Mouse (Mus musculus) retina, postnatal 1 day (tissue): ENCODE measurements at regions not wholly inside any gene's neighbourhood (a gene's known extent, or its start where the extent isn't known, plus 50 kb on each side); places are given as distances from the start of the nearest gene placed in this dataset.
A peak's percentile ranks its signal among the peaks of the same experiment; 100 is the strongest.

Source experiments
- DNase-seq: peaks from one replicate; pipeline ENCODE4 v3.0.0-alpha.2; 2012

DNA sequence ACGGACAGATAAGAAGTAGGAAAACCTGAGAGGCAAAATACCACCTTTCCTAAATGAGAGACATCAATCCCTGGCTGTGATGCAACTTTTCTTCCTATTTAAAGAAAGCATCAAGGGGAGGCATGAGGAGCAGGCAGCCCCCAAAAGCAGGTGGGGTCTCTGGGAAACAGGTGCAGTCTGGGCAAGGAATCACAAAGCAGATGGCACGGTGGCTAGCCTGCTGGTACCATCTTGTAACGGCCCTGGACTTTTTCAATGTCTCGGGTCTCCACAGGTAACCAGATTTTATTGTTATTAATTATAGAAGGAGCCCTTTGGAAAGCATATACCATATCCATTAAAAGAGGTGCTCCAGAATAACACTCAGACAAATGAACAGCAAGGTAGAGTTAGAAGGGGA, 219.6 kb downstream of the Galc start:
- DNase-seq: no peak

GRCm38 (mm10) chr12:98023655-98024054, 235.6 kb downstream of the Galc start:
- DNase-seq: no peak

- peak; percentile 32 for DNase-seq
Observed at GRCm38 (mm10) chr12:98014607-98015278, 244.5 kb downstream of the Galc start.

DNA sequence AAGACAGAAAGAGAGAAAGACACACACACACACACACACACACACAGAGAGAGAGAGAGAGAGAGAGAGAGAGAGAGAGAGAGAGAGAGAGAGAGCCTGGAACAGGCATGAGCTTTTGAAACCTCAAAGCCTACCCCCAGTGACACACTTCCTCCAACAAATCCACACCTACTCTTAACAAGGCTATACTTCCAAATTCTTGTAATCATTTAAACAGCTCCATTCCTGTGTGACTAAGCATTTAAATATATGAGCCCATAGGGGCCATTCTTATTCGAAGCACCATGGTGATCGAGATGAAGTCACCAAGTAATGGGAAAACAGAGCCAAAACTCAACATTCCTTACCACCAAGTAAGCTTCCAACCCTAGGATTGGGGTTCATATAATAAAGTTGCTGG, 250.1 kb downstream of the Galc start:
- no peak for DNase-seq

DNA sequence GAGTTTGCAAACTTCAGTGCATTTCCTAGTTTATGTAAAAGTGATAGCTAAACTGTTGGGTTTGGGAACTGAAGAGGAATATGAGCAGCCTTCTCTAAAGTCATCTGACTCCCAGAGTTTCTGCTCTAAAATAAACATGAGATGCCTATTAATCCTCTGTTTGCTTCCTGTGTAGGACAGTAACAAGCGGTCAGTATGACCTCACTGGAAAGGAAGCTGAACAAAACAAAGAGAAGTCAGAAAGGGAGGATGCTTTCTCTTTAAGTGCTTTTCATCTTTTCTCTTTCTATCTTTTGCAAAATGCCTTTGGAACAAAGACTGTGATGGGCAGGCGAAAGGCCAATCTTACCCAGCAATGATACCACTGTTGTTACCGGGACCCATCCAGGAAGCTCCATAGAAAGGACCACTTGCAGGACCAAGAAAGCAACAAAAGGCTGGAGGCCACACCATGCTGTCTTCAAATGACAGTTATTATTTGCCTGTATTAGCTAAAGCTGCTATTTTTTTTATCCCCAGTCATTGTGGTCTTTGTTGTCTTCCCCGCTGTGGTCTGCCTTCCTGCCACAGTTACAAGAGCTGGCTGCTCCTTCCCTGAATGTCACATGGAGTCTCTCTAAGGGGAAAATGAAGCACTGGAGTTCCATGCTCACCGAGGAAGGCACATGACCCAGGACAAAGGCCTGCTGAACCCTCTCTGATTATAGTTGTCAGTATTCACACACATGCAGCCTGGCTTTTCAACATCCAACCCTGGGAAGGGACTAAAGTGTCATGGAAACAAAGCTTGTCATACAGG, 253.4 kb downstream of the Galc start:
- no peak for DNase-seq

DNA sequence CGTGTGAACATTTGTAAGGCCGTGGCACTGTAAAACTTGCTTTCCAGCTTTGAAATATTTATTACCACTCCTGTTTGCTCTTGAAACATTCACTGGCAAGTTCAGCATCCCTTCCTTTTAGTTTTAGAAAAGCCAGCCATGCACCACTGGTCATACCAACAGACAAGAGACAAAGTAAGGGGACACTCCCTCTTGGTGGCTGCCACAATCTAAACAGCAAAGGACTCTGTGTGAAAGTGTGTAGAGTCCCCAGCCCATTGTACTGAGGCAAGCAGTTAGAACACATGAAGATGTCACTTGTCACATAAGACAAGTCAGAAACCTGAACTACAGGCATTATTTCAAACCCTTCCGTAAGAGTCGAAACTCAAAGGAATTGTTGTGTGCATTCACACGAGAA, 257.0 kb downstream of the Galc start:
- no peak for DNase-seq

GRCm38 (mm10) chr12:97994884-97995283, 264.4 kb downstream of the Galc start:
- no peak for DNase-seq

- DNase-seq: no peak
Observed at GRCm38 (mm10) chr12:97993937-97994336, 265.3 kb downstream of the Galc start.

DNA sequence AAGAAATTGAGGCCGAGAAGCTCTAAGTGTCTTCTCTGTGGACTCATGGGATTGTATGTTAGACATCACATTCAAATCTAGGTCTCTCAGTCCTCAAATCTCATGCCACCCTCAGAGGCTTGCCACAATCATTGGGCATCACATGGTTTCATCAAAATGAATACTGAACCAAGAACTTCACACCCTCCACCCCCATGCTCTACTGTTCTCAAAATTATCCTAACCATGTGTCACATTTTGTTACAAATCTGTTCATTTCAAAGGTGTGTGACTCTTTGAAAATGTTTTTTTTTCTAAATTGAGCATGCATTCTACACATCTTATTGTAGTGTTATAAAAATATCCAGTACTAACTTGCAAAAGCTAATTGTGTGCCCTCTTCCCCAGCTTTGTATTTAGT, 275.9 kb downstream of the Galc start:
- DNase-seq: no peak

GRCm38 (mm10) chr12:97978668-97979067, 280.6 kb downstream of the Galc start:
- no peak for DNase-seq

DNA sequence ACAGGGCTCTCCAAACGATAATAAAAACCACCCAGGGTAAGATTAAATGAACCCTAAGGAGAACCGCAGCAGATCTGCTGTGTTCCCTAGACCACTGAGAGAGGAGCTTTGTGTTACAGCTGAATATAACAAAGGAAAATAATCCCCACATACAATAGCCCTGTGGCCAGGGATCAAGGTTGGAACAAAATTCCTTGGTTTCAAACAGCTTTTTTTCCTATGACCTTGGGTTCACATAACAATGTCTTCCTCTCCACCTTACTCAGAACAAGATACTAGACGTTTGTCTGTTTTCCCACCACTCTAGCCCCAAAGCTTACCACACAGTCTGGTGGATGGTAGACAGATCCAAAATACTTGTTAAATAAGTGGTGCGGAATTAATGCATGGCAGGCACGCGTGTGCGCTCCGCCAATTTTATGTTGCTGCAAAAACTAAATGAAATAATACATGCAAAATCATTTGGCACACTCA, 281.0 kb downstream of the Galc start:
- peak; percentile 55 for DNase-seq

GRCm38 (mm10) chr12:97977633-97978032, 281.6 kb downstream of the Galc start:
- DNase-seq: peak; percentile 36

GRCm38 (mm10) chr12:97973909-97974510, 285.2 kb downstream of the Galc start:
- DNase-seq: peak; percentile 18

GRCm38 (mm10) chr12:97957201-97957600, 302.1 kb downstream of the Galc start:
- no peak for DNase-seq

DNA sequence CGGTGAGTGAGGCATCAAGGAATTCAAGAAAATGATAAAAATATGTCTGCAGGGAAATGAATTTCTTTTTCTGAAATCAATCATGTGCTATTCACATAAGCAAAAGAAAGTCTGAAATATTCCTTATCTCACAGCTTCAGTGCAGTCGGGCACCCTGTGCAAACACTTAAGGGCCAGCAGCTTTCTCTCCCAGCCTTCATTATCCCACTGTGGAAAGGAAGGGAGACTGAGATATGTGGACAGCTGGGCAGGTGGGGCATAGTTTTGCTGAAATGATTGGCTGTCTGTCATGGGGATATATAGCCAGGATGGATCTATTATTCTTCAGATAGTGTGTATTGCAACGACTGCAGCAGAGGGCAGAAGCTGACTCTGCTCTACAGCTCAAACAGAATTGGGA, 305.9 kb downstream of the Galc start:
- DNase-seq: no peak

DNA sequence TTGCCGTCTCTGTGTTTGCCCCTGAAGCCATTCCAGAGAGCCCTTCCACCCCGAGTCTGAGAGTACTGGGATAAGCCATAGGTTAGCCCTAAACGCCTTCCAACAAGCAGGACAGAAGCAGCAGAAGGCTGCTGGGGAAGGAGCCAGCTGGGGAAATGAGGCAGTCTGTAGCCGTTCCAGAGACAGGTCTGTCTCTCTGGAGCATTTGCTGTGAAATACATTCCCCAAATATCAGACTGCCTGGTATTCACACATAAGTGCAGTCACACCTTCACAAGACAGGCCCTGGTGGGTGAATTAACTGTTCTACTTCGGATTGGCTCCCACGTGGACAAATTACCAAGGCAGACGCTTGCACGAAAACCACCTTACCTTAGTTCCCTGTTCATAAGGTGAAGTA, 307.1 kb downstream of the Galc start:
- DNase-seq: no peak

DNA sequence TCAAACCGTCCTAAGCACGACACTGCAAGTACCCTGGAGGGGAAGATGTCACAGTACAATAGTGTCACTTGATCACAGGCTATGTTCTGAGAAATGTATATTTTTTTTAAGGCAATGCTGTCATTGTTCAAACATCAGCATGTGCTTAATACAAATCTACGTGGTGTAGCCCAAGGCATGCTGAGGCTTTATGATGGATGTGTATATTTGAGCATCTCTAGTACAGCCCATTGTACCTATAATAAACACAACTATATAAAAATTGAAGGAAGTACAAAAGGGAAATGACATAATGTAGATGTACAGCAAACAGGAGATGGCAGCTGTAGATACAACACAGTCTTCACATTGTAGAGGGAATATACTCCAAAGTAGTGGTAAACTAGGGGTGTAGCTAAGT, 309.2 kb downstream of the Galc start:
- peak; percentile 73 for DNase-seq

GRCm38 (mm10) chr12:97947421-97947820, 311.8 kb downstream of the Galc start:
- no peak for DNase-seq

DNA sequence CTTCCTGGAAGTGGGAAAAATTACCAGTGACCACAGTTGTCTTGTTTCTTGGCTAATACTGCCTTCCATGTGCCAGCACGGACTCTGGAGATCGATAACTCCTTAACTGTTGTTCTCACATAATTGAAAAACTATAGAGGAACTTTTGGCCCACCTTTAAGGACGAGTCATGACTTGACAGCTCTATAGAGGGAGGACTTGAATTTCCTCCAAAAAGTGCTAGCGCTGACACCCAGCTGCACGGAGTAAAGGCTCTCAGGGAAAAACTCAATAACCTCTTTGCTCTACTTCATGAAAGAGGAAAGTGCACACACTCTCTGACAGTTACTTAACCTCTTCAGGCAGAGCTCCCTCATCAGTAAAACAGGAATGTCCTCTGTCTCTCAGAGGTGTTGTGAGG, 320.9 kb downstream of the Galc start:
- DNase-seq: no peak

DNA sequence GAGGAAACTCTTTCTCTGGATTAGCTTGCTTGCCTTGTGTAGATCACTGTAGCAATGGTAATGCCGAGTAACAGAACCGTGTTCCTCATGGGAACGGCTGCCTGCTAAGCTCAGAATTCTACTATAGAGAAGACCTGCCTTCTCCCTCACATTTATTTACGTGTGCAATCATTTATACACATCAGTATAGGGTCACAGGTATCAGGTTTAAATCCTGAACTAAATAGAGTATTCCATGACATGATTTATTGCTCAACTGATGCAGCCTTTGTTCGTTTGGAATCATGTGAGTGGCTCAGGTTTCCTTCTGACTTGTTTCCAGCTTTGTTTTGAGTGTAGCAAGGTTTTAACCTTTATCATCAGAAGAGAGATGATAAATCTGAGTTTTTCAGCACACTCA, 329.4 kb downstream of the Galc start:
- DNase-seq: no peak

- DNase-seq: no peak
Observed at GRCm38 (mm10) chr12:97927036-97927435, 332.2 kb downstream of the Galc start.

DNA sequence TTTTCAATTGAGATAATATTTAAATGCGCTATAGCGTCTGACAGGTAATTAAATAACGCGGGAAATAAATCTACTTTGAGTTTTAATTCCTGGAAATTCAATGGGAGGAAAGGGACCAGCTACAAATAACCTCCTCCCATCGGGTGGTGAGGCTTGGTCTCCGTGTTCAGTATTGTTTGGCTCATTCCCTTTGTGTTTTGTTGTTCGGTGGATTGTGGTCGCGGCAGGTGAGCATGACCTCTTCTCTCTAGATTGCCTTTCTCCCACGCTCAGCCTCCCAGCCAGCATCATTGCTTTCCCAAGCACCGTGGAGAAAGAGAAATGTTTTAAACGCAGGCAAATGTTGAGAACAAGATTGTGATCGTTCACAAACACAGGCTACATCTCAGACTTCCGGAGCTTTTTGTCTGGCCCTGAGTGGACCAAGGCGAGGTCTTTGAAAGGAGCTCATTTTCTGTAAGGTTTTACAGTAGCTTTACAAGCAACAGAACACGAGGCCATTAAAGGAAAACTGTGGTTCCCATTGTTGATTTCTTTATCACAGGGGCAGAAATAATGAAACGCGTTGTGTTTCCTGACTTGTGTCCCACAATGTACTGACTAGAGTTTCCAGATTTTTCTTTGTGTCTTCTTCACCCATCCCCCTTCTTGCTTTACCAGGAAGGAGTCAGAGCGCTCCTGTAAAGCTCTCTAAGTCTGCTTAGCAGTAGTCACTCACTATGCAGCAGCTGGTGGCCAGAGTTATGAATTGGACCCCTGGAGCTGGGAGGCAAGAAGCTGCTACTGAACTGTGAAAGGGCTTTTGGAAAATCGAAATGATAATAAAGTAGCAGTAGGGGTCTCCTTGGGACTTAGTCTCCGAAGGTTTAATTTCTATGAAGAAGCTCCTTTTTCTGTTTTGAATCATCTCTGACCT, 337.7 kb downstream of the Galc start:
- DNase-seq: peak; percentile 11

DNA sequence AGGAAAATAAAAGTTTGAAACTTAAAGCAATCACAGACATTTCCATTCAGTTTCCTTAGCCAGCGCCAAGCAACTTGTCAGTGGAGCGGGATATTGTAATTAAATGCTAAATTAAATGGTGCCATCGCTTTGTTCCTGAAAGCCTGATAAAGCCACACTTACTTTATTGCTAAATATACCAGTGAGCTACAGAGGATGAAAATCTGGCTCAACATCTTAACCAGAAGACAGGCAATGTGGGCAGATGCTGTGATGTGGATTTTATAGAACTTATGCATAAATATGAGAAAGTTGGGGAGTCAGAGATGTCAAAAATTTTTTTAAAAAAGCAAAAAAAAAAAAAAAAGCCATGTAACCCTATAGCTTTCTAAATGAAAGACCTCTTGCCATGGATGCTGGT, 340.8 kb downstream of the Galc start:
- DNase-seq: no peak
